12 mouse cellular contexts compared by ENCODE assay signal in genomic region chr5:140639312-140639711, GRCm38 (mm10).
"Had no signal": no experiment of that assay in that cellular context is flagged by ENCODE, and none has a peak within 500 bp of the region (broad histone marks: within the 10 kb centered on the region; RNA-seq: fewer than 3 reads in every experiment).

No protein-coding gene starts in this region.

- ATAC-seq: liver, postnatal 0 days had no signal

- H3K4me3 ChIP-seq: left cerebral cortex, adult 2 months; liver, embryonic 13.5 days; lung, embryonic 15.5 days; myocyte; stomach, embryonic 15.5 days had no signal

- H3K4me2 ChIP-seq: liver, embryonic 13.5 days; lung, embryonic 15.5 days; stomach, embryonic 15.5 days had no signal

- DNase-seq: kidney, postnatal 4 days; liver; liver, embryonic 13.5 days; liver, postnatal 0 days; midbrain, embryonic 14.5 days; retina, postnatal 1 day; thymus, adult 18-20 months; thymus, postnatal 14 days had no signal

- H3K27me3 ChIP-seq: liver, embryonic 13.5 days; lung, embryonic 15.5 days; stomach, embryonic 15.5 days had no signal

- H3K27ac ChIP-seq: left cerebral cortex, adult 2 months; liver, embryonic 13.5 days; lung, embryonic 15.5 days; stomach, embryonic 15.5 days had no signal

- H3K9ac ChIP-seq: liver, embryonic 13.5 days; liver, postnatal 0 days; lung, embryonic 15.5 days; stomach, embryonic 15.5 days had no signal

- H3K9me3 ChIP-seq: liver, embryonic 13.5 days; lung, embryonic 15.5 days; stomach, embryonic 15.5 days had no signal
